Mouse (Mus musculus) hindbrain, postnatal 0 days (tissue): Measurements from ENCODE around the gene Sh3bp4. TPM values are rescaled to one million over a fixed set of nuclear protein-coding genes. Genes with fewer than 3 reads are reported as not detected.

Source experiments
- ATAC-seq: fragments of 200-750 bp; cut with Nextera tagmentation; 2 replicates; pipeline ENCODE4 v1.8.0; 2017; ENCODE audit warnings: mild to moderate bottlenecking, moderate TSS enrichment, moderate library complexity
- DNase-seq: peaks from one replicate; pipeline ENCODE4 v3.0.0-alpha.2; 2015; ENCODE audit warnings: low spot score
- H3K27ac ChIP-seq: fragments of 300-500 bp; sonication (generic); 2 replicates; pipeline ENCODE4 v1.5.1; 2014; ENCODE audit warnings: mild to moderate bottlenecking
- H3K27me3 ChIP-seq: fragments of 300-500 bp; sonication (generic); 2 replicates; pipeline ENCODE4 v1.6.1; 2014; ENCODE audit warnings: low read length, mixed read lengths; ENCODE audit not compliant: insufficient read depth
- H3K36me3 ChIP-seq: fragments of 300-500 bp; sonication (generic); 2 replicates; pipeline ENCODE4 v1.6.1; 2014; ENCODE audit warnings: low read length, mixed read lengths; ENCODE audit not compliant: insufficient read depth
- H3K4me1 ChIP-seq: fragments of 300-500 bp; sonication (generic); 2 replicates; pipeline ENCODE4 v1.6.1; 2014; ENCODE audit warnings: antibody characterized with exemption, low read length, mixed read lengths; ENCODE audit not compliant: insufficient read depth
- H3K4me2 ChIP-seq: fragments of 300-500 bp; sonication (generic); 2 replicates; pipeline ENCODE4 v1.6.1; 2014; ENCODE audit warnings: low read depth, mild to moderate bottlenecking, low read length, moderate library complexity, mixed read lengths
- H3K4me3 ChIP-seq: fragments of 300-500 bp; sonication (generic); 2 replicates; pipeline ENCODE4 v1.5.1; 2014; ENCODE audit warnings: low read length
- H3K9ac ChIP-seq: fragments of 300-500 bp; sonication (generic); replicated peaks from 2 replicates; pipeline ENCODE4 v1.6.1; 2014; ENCODE audit warnings: mild to moderate bottlenecking, low read length, moderate library complexity, mixed read lengths
- H3K9me3 ChIP-seq: fragments of 300-500 bp; sonication (generic); 2 replicates; pipeline ENCODE4 v1.6.1; 2016; ENCODE audit warnings: low read length, mixed read lengths
- CTCF ChIP-seq: IDR thresholded peaks from 2 replicates; pipeline ENCODE4 v1.5.1; 2016; ENCODE audit warnings: antibody characterized with exemption, control low read depth, low read depth
- WGBS: fragments of 180-500 bp; shearing (Covaris S2); extraction: QIAGEN DNeasy Blood & Tissue Kit; methylation state at CpG from one replicate; pipeline ENCODE4 v1.1.7; 2014; 5-methylcytosine and 5-hydroxymethylcytosine counted together
- polyA plus RNA-seq: library from polyadenylated mRNA; unstranded; fragments of >200 nt; fragmentation: Nextera tagmentation; extraction: Ambion mirVana; gene quantifications from 2 replicates; pipeline ENCODE4 v1.2.1, GENCODE M21; 2015
- total RNA-seq: library from RNA; depleted of rRNA; stranded (reverse); fragments of >200 nt; gene quantifications from 2 replicates; pipeline ENCODE4 v1.2.3, GENCODE M21; 2014

The Sh3bp4 gene
- total and polyA plus RNA-seq, 2 experiments from 2014 or later: 14.6 to 38.8 TPM

DNA sequence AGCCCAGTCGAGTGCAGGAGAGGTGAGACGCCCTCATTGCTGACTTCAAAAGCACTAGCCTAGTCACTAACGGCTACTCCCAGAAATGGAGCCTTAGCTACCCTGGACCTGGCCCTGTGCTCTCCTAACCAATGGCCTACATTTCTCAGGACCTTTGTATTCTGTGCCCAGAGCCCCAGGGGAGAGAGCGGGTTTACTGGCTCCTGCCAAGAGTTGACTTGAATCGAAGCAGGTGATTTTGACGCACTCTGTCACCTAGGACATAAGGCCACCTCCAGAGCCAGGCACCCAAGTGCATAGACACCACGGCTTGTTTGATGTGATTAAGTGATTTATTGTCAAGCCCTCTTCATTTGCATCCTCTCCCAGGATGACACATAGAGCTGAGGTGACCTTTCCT, 80.9 kb downstream of the Sh3bp4 start:
- Histone ChIP-seq H3K4me3 (no peak overlapping the region), H3K9me3 (no peaks in the 10 kb centered on the region), H3K9ac (no peak overlapping the region), H3K27me3 (no peaks in the 10 kb centered on the region), H3K4me1 (peaks cover 3% of the 10 kb centered on the region; the same call in 1 of the 2 replicates), H3K27ac (no peak overlapping the region), H3K36me3 (peaks cover under 1% of the 10 kb centered on the region; the same call in 1 of the 2 replicates), H3K4me2 (no peak overlapping the region)
- no peak for TF ChIP-seq CTCF
- ATAC-seq (no peak), DNase-seq (no peak)
- 73% methylated on average over 7 of the region's 7 CpGs for WGBS

DNA sequence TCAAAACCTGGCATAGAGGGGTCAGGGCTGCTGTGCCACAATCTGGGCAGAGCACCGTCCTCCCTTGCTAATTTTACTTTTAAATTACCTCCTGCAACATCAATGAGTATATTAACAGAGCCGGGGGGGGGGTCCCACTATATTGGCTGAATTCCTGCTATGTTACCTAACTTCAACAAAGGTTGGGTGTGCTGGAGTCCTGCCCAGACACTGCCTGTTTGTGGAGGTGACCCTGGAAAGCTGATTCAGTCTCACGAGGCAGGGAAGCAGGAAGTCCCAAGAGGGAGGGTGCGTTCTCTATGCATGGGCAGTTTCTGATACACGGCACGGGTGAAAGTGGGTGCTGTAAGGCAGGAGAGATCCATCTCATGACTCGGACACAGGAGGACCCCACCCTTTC, 82.4 kb downstream of the Sh3bp4 start:
- H3K27me3 ChIP-seq: no peaks in the 10 kb centered on the region
- H3K9me3 ChIP-seq: no peaks in the 10 kb centered on the region
- no peak for TF ChIP-seq CTCF
- 63% methylated on average over 7 of the region's 7 CpGs for WGBS
- no peak overlapping the region for H3K9ac ChIP-seq
- peaks cover 3% of the 10 kb centered on the region; the same call in 1 of the 2 replicates for H3K4me1 ChIP-seq
- H3K4me3 ChIP-seq: no peak overlapping the region
- ATAC-seq: no peak
- DNase-seq: no peak
- no peak overlapping the region for H3K27ac ChIP-seq
- H3K36me3 ChIP-seq: no peaks in the 10 kb centered on the region
- H3K4me2 ChIP-seq: no peak overlapping the region

GRCm38 (mm10) chr1:89153203-89153602, 83.0 kb downstream of the Sh3bp4 start:
- ATAC-seq (no peak), DNase-seq (no peak)
- Histone ChIP-seq H3K4me2 (no peak overlapping the region), H3K4me3 (no peak overlapping the region), H3K9ac (no peak overlapping the region), H3K27me3 (no peaks in the 10 kb centered on the region), H3K9me3 (no peaks in the 10 kb centered on the region), H3K36me3 (no peaks in the 10 kb centered on the region), H3K27ac (no peak overlapping the region), H3K4me1 (no peaks in the 10 kb centered on the region; the same call in 1 of the 2 replicates)
- TF ChIP-seq CTCF: no peak
- 83% methylated on average over 6 of the region's 6 CpGs for WGBS

GRCm38 (mm10) chr1:89163483-89163882, 93.3 kb downstream of the Sh3bp4 start:
- ATAC-seq: no peak
- no peak overlapping the region for H3K4me2 ChIP-seq
- no peaks in the 10 kb centered on the region for H3K27me3 ChIP-seq
- no peak for DNase-seq
- WGBS: 87% methylated on average over 6 of the region's 6 CpGs
- no peaks in the 10 kb centered on the region for H3K9me3 ChIP-seq
- H3K9ac ChIP-seq: no peak overlapping the region
- no peak overlapping the region for H3K4me3 ChIP-seq
- H3K4me1 ChIP-seq: no peaks in the 10 kb centered on the region
- no peak for TF ChIP-seq CTCF
- no peak overlapping the region for H3K27ac ChIP-seq
- H3K36me3 ChIP-seq: no peaks in the 10 kb centered on the region

GRCm38 (mm10) chr1:89164281-89164680, 94.1 kb downstream of the Sh3bp4 start:
- Histone ChIP-seq H3K9ac (no peak overlapping the region), H3K9me3 (no peaks in the 10 kb centered on the region), H3K4me2 (no peak overlapping the region), H3K4me1 (no peaks in the 10 kb centered on the region), H3K4me3 (no peak overlapping the region), H3K27me3 (no peaks in the 10 kb centered on the region), H3K36me3 (no peaks in the 10 kb centered on the region), H3K27ac (no peak overlapping the region)
- TF ChIP-seq CTCF: no peak
- ATAC-seq (no peak), DNase-seq (no peak)
- WGBS: 87% methylated on average over 5 of the region's 5 CpGs

- Histone ChIP-seq H3K9ac (no peak overlapping the region), H3K4me1 (no peaks in the 10 kb centered on the region), H3K9me3 (no peaks in the 10 kb centered on the region), H3K27ac (no peak overlapping the region), H3K4me2 (no peak overlapping the region), H3K27me3 (no peaks in the 10 kb centered on the region), H3K36me3 (no peaks in the 10 kb centered on the region), H3K4me3 (no peak overlapping the region)
- no peak for TF ChIP-seq CTCF
- 50% methylated on average over 7 of the region's 7 CpGs for WGBS
- ATAC-seq (0 out of 2 replicates have a peak, but pooled peaks have one; percentile 32), DNase-seq (peak; percentile 8)
These were observed 94.5 kb downstream of the Sh3bp4 start for GRCm38 (mm10) chr1:89164685-89165084.

DNA sequence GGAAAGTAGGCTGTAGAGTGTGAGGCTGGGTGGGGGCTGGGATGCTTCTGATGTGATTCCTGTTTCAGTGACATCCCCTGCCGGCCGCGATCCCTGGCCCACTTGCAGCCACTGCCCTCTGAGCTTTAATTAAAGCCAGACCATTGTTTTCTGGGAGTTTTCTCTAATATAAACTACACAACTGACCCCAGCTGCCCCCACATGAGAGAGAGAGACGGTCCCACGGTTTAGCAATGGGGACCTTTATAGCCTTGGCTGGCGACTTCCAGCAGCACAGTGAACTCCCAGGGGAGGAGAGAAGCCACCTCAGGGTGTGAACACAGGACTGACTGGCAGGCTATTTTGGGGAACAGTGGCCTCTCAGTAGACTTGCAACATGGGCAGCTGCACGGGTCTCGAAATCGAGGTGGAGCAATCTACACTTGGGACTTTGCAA, 96.6 kb downstream of the Sh3bp4 start:
- WGBS: 64% methylated on average over 9 of the region's 9 CpGs

More for the DNA sequence above, 96.6 kb downstream of the Sh3bp4 start:
- H3K27ac ChIP-seq: no peak overlapping the region
- TF ChIP-seq CTCF: no peak
- no peak for DNase-seq
- no peak overlapping the region for H3K4me2 ChIP-seq
- H3K36me3 ChIP-seq: no peaks in the 10 kb centered on the region
- H3K4me1 ChIP-seq: no peaks in the 10 kb centered on the region
- H3K9me3 ChIP-seq: no peaks in the 10 kb centered on the region
- H3K4me3 ChIP-seq: no peak overlapping the region
- no peak overlapping the region for H3K9ac ChIP-seq
- ATAC-seq: no peak
- H3K27me3 ChIP-seq: no peaks in the 10 kb centered on the region
